Mouse (Mus musculus): ENCODE results near the gene Lrig1. TPM values are rescaled to one million over a fixed set of nuclear protein-coding genes. Genes with fewer than 3 reads are reported as not detected.

The Lrig1 gene
- polyA plus RNA-seq, 1 experiment from 2014 or later = 23.5 TPM

DNA sequence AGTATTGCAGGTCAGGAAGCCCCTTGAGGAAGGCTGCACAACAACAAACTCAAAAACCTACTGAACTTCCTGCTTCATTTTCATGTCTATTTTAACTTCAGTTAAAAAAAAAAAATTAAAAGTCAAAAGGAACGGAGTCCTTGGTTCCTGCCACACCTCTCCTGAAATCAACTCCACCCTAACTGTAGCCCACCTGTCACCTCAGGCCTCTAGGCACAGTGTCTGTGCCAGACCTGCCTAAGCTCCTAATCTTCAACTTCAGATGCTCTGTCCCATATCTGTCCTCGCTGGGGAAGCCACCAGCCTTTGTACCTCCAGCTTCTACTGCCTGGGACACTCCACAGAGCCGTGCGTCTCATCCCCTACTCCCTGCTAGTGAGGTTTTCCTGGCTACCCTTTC is 65.7 kb downstream of the Lrig1 start:
- Histone ChIP-seq H3K4me1 (ENCODE audit: control insufficient read depth, insufficient read depth, low read length) (peaks cover 25% of the 10 kb centered on the region), H3K27me3 (ENCODE audit: control insufficient read depth, insufficient read depth, low read length) (no peaks in the 10 kb centered on the region), H3K36me3 (ENCODE audit: control insufficient read depth, insufficient read depth, low read length) (no peaks in the 10 kb centered on the region), H3K27ac (replicated peaks; ENCODE audit: low read depth, low read length) (no peak overlapping the region), H3K4me3 (ENCODE audit: low read depth, low read length) (no peak overlapping the region), H3K9me3 (ENCODE audit: control insufficient read depth, low read length) (no peaks in the 10 kb centered on the region), H3K4me2 (ENCODE audit: low read depth, severe bottlenecking) (no peak overlapping the region), H3K9ac (ENCODE audit: low read length) (no peak overlapping the region)
- ATAC-seq (ENCODE audit: insufficient number of reproducible peaks, low FRiP score, low TSS enrichment, low read depth) = no peak
- WGBS = 91% methylated on average over 4 of the region's 4 CpGs
- no peak for DNase-seq (ENCODE audit: low spot score)

- 88% methylated on average over 6 of the region's 6 CpGs for WGBS
- Histone ChIP-seq H3K27ac (replicated peaks; ENCODE audit: low read depth, low read length) (no peak overlapping the region), H3K9me3 (ENCODE audit: control insufficient read depth, low read length) (no peaks in the 10 kb centered on the region), H3K9ac (ENCODE audit: low read length) (no peak overlapping the region), H3K36me3 (ENCODE audit: control insufficient read depth, insufficient read depth, low read length) (no peaks in the 10 kb centered on the region), H3K4me1 (ENCODE audit: control insufficient read depth, insufficient read depth, low read length) (peaks cover 41% of the 10 kb centered on the region), H3K4me3 (ENCODE audit: low read depth, low read length) (no peak overlapping the region), H3K27me3 (ENCODE audit: control insufficient read depth, insufficient read depth, low read length) (no peaks in the 10 kb centered on the region), H3K4me2 (ENCODE audit: low read depth, severe bottlenecking) (no peak overlapping the region)
- DNase-seq (ENCODE audit: low spot score) (no peak), ATAC-seq (ENCODE audit: insufficient number of reproducible peaks, low FRiP score, low TSS enrichment, low read depth) (no peak)
Measured at GRCm38 (mm10) chr6:94631779-94632082, 68.2 kb downstream of the Lrig1 start.

GRCm38 (mm10) chr6:94631051-94631778 is 68.7 kb downstream of the Lrig1 start:
- no peak for ATAC-seq (ENCODE audit: insufficient number of reproducible peaks, low FRiP score, low TSS enrichment, low read depth)
- DNase-seq (ENCODE audit: low spot score) = no peak
- Histone ChIP-seq H3K9me3 (ENCODE audit: control insufficient read depth, low read length) (no peaks in the 10 kb centered on the region), H3K4me1 (ENCODE audit: control insufficient read depth, insufficient read depth, low read length) (peaks cover 46% of the 10 kb centered on the region), H3K27me3 (ENCODE audit: control insufficient read depth, insufficient read depth, low read length) (no peaks in the 10 kb centered on the region), H3K36me3 (ENCODE audit: control insufficient read depth, insufficient read depth, low read length) (no peaks in the 10 kb centered on the region), H3K4me2 (ENCODE audit: low read depth, severe bottlenecking) (no peak overlapping the region), H3K4me3 (ENCODE audit: low read depth, low read length) (no peak overlapping the region), H3K9ac (ENCODE audit: low read length) (no peak overlapping the region), H3K27ac (replicated peaks; ENCODE audit: low read depth, low read length) (no peak overlapping the region)
- 67% methylated on average over 7 of the region's 7 CpGs for WGBS

GRCm38 (mm10) chr6:94628787-94629186 is 71.2 kb downstream of the Lrig1 start:
- DNase-seq (ENCODE audit: low spot score) = no peak
- H3K4me2 ChIP-seq (ENCODE audit: low read depth, severe bottlenecking) = no peak overlapping the region
- H3K4me3 ChIP-seq (ENCODE audit: low read depth, low read length) = no peak overlapping the region
- no peaks in the 10 kb centered on the region for H3K27me3 ChIP-seq (ENCODE audit: control insufficient read depth, insufficient read depth, low read length)
- H3K36me3 ChIP-seq (ENCODE audit: control insufficient read depth, insufficient read depth, low read length) = peaks cover 3% of the 10 kb centered on the region; the same call in 1 of the 2 replicates
- 0 out of 2 replicates have a peak overlapping the region, but pooled peaks have one; percentile 87 for H3K27ac ChIP-seq (replicated peaks; ENCODE audit: low read depth, low read length)
- no peak overlapping the region for H3K9ac ChIP-seq (ENCODE audit: low read length)
- WGBS = 45% methylated on average over 6 of the region's 6 CpGs
- no peak for ATAC-seq (ENCODE audit: insufficient number of reproducible peaks, low FRiP score, low TSS enrichment, low read depth)
- H3K9me3 ChIP-seq (ENCODE audit: control insufficient read depth, low read length) = no peaks in the 10 kb centered on the region
- H3K4me1 ChIP-seq (ENCODE audit: control insufficient read depth, insufficient read depth, low read length) = peaks cover 56% of the 10 kb centered on the region

- peak overlapping the region; percentile 87 for H3K27ac ChIP-seq (replicated peaks; ENCODE audit: low read depth, low read length)
- no peak overlapping the region for H3K4me3 ChIP-seq (ENCODE audit: low read depth, low read length)
- H3K27me3 ChIP-seq (ENCODE audit: control insufficient read depth, insufficient read depth, low read length) = no peaks in the 10 kb centered on the region
- H3K9ac ChIP-seq (ENCODE audit: low read length) = no peak overlapping the region
- peaks cover 3% of the 10 kb centered on the region; the same call in 1 of the 2 replicates for H3K36me3 ChIP-seq (ENCODE audit: control insufficient read depth, insufficient read depth, low read length)
- no peaks in the 10 kb centered on the region for H3K9me3 ChIP-seq (ENCODE audit: control insufficient read depth, low read length)
- H3K4me2 ChIP-seq (ENCODE audit: low read depth, severe bottlenecking) = no peak overlapping the region
- 14% methylated on average over 15 of the region's 15 CpGs for WGBS
- H3K4me1 ChIP-seq (ENCODE audit: control insufficient read depth, insufficient read depth, low read length) = peaks cover 56% of the 10 kb centered on the region
- ATAC-seq (ENCODE audit: insufficient number of reproducible peaks, low FRiP score, low TSS enrichment, low read depth) = peak; percentile 86
- DNase-seq (ENCODE audit: low spot score) = peak; percentile 81
Measured at GRCm38 (mm10) chr6:94627714-94628595, 72.0 kb downstream of the Lrig1 start.

DNA sequence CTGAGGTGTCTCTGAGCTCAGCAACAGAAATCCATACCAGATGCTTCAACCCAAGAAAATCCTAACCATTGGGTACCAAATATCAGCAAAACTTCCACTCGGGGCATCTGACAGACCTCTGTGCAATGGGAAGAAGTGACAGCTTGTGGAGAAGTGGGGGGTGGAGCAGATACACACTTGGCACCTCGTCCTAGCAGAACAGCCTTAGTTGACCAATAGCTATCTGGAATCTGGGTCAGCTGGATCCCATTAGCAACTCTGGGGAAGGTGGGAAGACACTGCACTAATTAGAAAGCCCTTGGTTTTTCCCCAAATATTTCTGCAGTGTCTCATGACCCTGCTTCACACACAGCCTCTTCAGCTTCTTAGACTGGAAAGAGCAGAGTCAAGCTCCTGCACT is 73.2 kb downstream of the Lrig1 start:
- Histone ChIP-seq H3K27ac (replicated peaks; ENCODE audit: low read depth, low read length) (no peak overlapping the region), H3K4me3 (ENCODE audit: low read depth, low read length) (no peak overlapping the region), H3K36me3 (ENCODE audit: control insufficient read depth, insufficient read depth, low read length) (peaks cover 5% of the 10 kb centered on the region; the same call in 1 of the 2 replicates), H3K9me3 (ENCODE audit: control insufficient read depth, low read length) (no peaks in the 10 kb centered on the region), H3K27me3 (ENCODE audit: control insufficient read depth, insufficient read depth, low read length) (no peaks in the 10 kb centered on the region), H3K4me1 (ENCODE audit: control insufficient read depth, insufficient read depth, low read length) (peaks cover 54% of the 10 kb centered on the region), H3K4me2 (ENCODE audit: low read depth, severe bottlenecking) (no peak overlapping the region), H3K9ac (ENCODE audit: low read length) (no peak overlapping the region)
- WGBS = 18% methylated on average over 2 of the region's 2 CpGs
- no peak for DNase-seq (ENCODE audit: low spot score)
- no peak for ATAC-seq (ENCODE audit: insufficient number of reproducible peaks, low FRiP score, low TSS enrichment, low read depth)

- H3K27me3 ChIP-seq (ENCODE audit: control insufficient read depth, insufficient read depth, low read length) = no peaks in the 10 kb centered on the region
- H3K4me3 ChIP-seq (ENCODE audit: low read depth, low read length) = no peak overlapping the region
- ATAC-seq (ENCODE audit: insufficient number of reproducible peaks, low FRiP score, low TSS enrichment, low read depth) = no peak
- H3K4me2 ChIP-seq (ENCODE audit: low read depth, severe bottlenecking) = no peak overlapping the region
- no peak for DNase-seq (ENCODE audit: low spot score)
- H3K36me3 ChIP-seq (ENCODE audit: control insufficient read depth, insufficient read depth, low read length) = peaks cover 7% of the 10 kb centered on the region; the same call in 1 of the 2 replicates
- no peak overlapping the region for H3K9ac ChIP-seq (ENCODE audit: low read length)
- no peaks in the 10 kb centered on the region for H3K9me3 ChIP-seq (ENCODE audit: control insufficient read depth, low read length)
- 26% methylated on average over 5 of the region's 5 CpGs for WGBS
- H3K27ac ChIP-seq (replicated peaks; ENCODE audit: low read depth, low read length) = no peak overlapping the region
- H3K4me1 ChIP-seq (ENCODE audit: control insufficient read depth, insufficient read depth, low read length) = peaks cover 46% of the 10 kb centered on the region
Measured at GRCm38 (mm10) chr6:94625896-94626295, 74.1 kb downstream of the Lrig1 start.

DNA sequence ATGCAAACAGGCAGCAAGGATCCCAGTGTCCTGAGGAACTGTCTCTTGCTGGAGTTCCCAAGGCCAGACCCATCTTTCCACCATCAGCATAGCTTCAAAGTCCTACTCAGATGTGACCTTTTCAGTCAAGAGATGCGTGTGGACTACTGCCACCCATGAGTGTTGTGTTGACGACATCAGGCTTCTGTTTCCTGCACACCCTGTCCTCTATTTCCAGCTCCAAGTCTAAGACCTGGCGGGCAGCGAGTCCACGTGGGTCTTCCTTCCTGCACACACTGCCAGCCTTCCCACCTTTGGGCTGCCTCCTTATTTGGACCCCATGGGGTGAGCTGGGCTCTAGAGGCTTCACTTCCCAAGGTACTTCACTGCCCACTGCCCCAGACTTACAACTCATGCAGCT is 75.4 kb downstream of the Lrig1 start:
- no peak overlapping the region for H3K9ac ChIP-seq (ENCODE audit: low read length)
- DNase-seq (ENCODE audit: low spot score) = no peak

More for the DNA sequence above, 75.4 kb downstream of the Lrig1 start:
- peaks cover 39% of the 10 kb centered on the region for H3K4me1 ChIP-seq (ENCODE audit: control insufficient read depth, insufficient read depth, low read length)
- H3K27ac ChIP-seq (replicated peaks; ENCODE audit: low read depth, low read length) = no peak overlapping the region
- H3K27me3 ChIP-seq (ENCODE audit: control insufficient read depth, insufficient read depth, low read length) = no peaks in the 10 kb centered on the region
- no peak overlapping the region for H3K4me2 ChIP-seq (ENCODE audit: low read depth, severe bottlenecking)
- no peak overlapping the region for H3K4me3 ChIP-seq (ENCODE audit: low read depth, low read length)
- H3K36me3 ChIP-seq (ENCODE audit: control insufficient read depth, insufficient read depth, low read length) = peaks cover 14% of the 10 kb centered on the region
- no peaks in the 10 kb centered on the region for H3K9me3 ChIP-seq (ENCODE audit: control insufficient read depth, low read length)
- WGBS = 93% methylated on average over 5 of the region's 5 CpGs
- ATAC-seq (ENCODE audit: insufficient number of reproducible peaks, low FRiP score, low TSS enrichment, low read depth) = no peak

Data from limb, embryonic 11.5 days (tissue).